Mouse (Mus musculus): Measurements from ENCODE around the gene Strn. TPM values are rescaled to one million over a fixed set of nuclear protein-coding genes. Genes with fewer than 3 reads are reported as not detected.

The Strn gene
- polyA plus RNA-seq, 1 experiment from 2014 or later, result 5.6 TPM

- no peak for ATAC-seq (replicated peaks; ENCODE audit: low FRiP score)
- H3K4me3 ChIP-seq (replicated peaks), result no peak overlapping the region
- H3K4me1 ChIP-seq, result 0 out of 2 replicates have a peak, but pooled peaks cover 4% of the 10 kb centered on the region
- no peak overlapping the region for H3K9ac ChIP-seq
- no peaks in the 10 kb centered on the region for H3K36me3 ChIP-seq
- no peak overlapping the region for H3K27ac ChIP-seq
- 81% methylated on average over 13 of the region's 13 CpGs for WGBS
- peaks cover 4% of the 10 kb centered on the region; the same call in 1 of the 2 replicates for H3K27me3 ChIP-seq
- H3K9me3 ChIP-seq (replicated peaks), result no peaks in the 10 kb centered on the region
- no peak overlapping the region for H3K4me2 ChIP-seq
Measured at GRCm38 (mm10) chr17:78609191-78609855, 127.7 kb downstream of the Strn start.

GRCm38 (mm10) chr17:78608716-78609115 is 128.3 kb downstream of the Strn start:
- Histone ChIP-seq H3K36me3 (no peaks in the 10 kb centered on the region), H3K27me3 (peaks cover 4% of the 10 kb centered on the region; the same call in 1 of the 2 replicates), H3K4me3 (replicated peaks) (no peak overlapping the region), H3K4me2 (no peak overlapping the region), H3K9ac (no peak overlapping the region), H3K4me1 (0 out of 2 replicates have a peak, but pooled peaks cover 4% of the 10 kb centered on the region), H3K9me3 (replicated peaks) (no peaks in the 10 kb centered on the region), H3K27ac (no peak overlapping the region)
- ATAC-seq (replicated peaks; ENCODE audit: low FRiP score), result no peak
- WGBS, result 66% methylated on average over 8 of the region's 8 CpGs

GRCm38 (mm10) chr17:78608135-78608670 is 128.8 kb downstream of the Strn start:
- Histone ChIP-seq H3K9me3 (replicated peaks) (no peaks in the 10 kb centered on the region), H3K4me2 (no peak overlapping the region), H3K9ac (no peak overlapping the region), H3K4me3 (replicated peaks) (no peak overlapping the region), H3K36me3 (no peaks in the 10 kb centered on the region), H3K27ac (no peak overlapping the region), H3K4me1 (0 out of 2 replicates have a peak, but pooled peaks cover 4% of the 10 kb centered on the region), H3K27me3 (peaks cover 4% of the 10 kb centered on the region; the same call in 1 of the 2 replicates)
- ATAC-seq (replicated peaks; ENCODE audit: low FRiP score), result no peak
- WGBS, result 20% methylated on average over 16 of the region's 16 CpGs

GRCm38 (mm10) chr17:78604431-78604830 is 132.6 kb downstream of the Strn start:
- peaks cover 4% of the 10 kb centered on the region; the same call in 1 of the 2 replicates for H3K27me3 ChIP-seq
- H3K4me3 ChIP-seq (replicated peaks), result no peak overlapping the region
- H3K36me3 ChIP-seq, result no peaks in the 10 kb centered on the region
- H3K9me3 ChIP-seq (replicated peaks), result no peaks in the 10 kb centered on the region
- no peak overlapping the region for H3K4me2 ChIP-seq
- WGBS, result 73% methylated on average over 6 of the region's 6 CpGs
- no peak overlapping the region for H3K27ac ChIP-seq
- 0 out of 2 replicates have a peak, but pooled peaks cover 4% of the 10 kb centered on the region for H3K4me1 ChIP-seq
- no peak overlapping the region for H3K9ac ChIP-seq
- ATAC-seq (replicated peaks; ENCODE audit: low FRiP score), result no peak

- Histone ChIP-seq H3K9me3 (replicated peaks) (no peaks in the 10 kb centered on the region), H3K27me3 (peaks cover 4% of the 10 kb centered on the region; the same call in 1 of the 2 replicates), H3K27ac (no peak overlapping the region), H3K4me3 (replicated peaks) (no peak overlapping the region), H3K4me1 (0 out of 2 replicates have a peak, but pooled peaks cover 4% of the 10 kb centered on the region), H3K9ac (no peak overlapping the region), H3K4me2 (no peak overlapping the region), H3K36me3 (no peaks in the 10 kb centered on the region)
- ATAC-seq (replicated peaks; ENCODE audit: low FRiP score), result 0 out of 2 replicates have a peak, but pooled peaks have one; percentile 57
- 41% methylated on average over 8 of the region's 8 CpGs for WGBS
Measured at GRCm38 (mm10) chr17:78603872-78604271, 133.1 kb downstream of the Strn start.

GRCm38 (mm10) chr17:78602316-78602715 is 134.7 kb downstream of the Strn start:
- H3K9ac ChIP-seq, result no peak overlapping the region
- no peaks in the 10 kb centered on the region for H3K4me1 ChIP-seq
- 77% methylated on average over 14 of the region's 14 CpGs for WGBS
- H3K27ac ChIP-seq, result no peak overlapping the region
- H3K4me2 ChIP-seq, result no peak overlapping the region
- H3K4me3 ChIP-seq (replicated peaks), result no peak overlapping the region
- H3K36me3 ChIP-seq, result no peaks in the 10 kb centered on the region
- no peak for ATAC-seq (replicated peaks; ENCODE audit: low FRiP score)
- peaks cover 1% of the 10 kb centered on the region; the same call in 1 of the 2 replicates for H3K27me3 ChIP-seq
- no peaks in the 10 kb centered on the region for H3K9me3 ChIP-seq (replicated peaks)

GRCm38 (mm10) chr17:78601601-78602000 is 135.4 kb downstream of the Strn start:
- WGBS, result 91% methylated on average over 12 of the region's 12 CpGs
- H3K27me3 ChIP-seq, result no peaks in the 10 kb centered on the region
- no peak overlapping the region for H3K27ac ChIP-seq
- H3K9ac ChIP-seq, result no peak overlapping the region
- H3K36me3 ChIP-seq, result no peaks in the 10 kb centered on the region
- H3K4me3 ChIP-seq (replicated peaks), result no peak overlapping the region
- no peaks in the 10 kb centered on the region for H3K4me1 ChIP-seq
- no peak for ATAC-seq (replicated peaks; ENCODE audit: low FRiP score)
- H3K4me2 ChIP-seq, result no peak overlapping the region
- H3K9me3 ChIP-seq (replicated peaks), result no peaks in the 10 kb centered on the region

GRCm38 (mm10) chr17:78601042-78601441 is 136.0 kb downstream of the Strn start:
- no peak for ATAC-seq (replicated peaks; ENCODE audit: low FRiP score)
- Histone ChIP-seq H3K27me3 (no peaks in the 10 kb centered on the region), H3K4me2 (no peak overlapping the region), H3K9ac (no peak overlapping the region), H3K4me1 (no peaks in the 10 kb centered on the region), H3K27ac (no peak overlapping the region), H3K4me3 (replicated peaks) (no peak overlapping the region), H3K36me3 (no peaks in the 10 kb centered on the region), H3K9me3 (replicated peaks) (no peaks in the 10 kb centered on the region)
- 75% methylated on average over 6 of the region's 6 CpGs for WGBS

Other genes with a start within 250 kb of the Strn start
- 0.79 and 0.93 TPM in 2 replicates for gene Vit, start 229.1 kb downstream of the Strn start, polyA plus RNA-seq (2015; fragmentation: Nextera tagmentation; extraction: Ambion mirVana)
- gene Heatr5b, start 98.2 kb upstream of the Strn start, polyA plus RNA-seq (2015; fragmentation: Nextera tagmentation; extraction: Ambion mirVana), result 11.2 and 12.6 TPM in 2 replicates
- gene Gpatch11, start 98.4 kb upstream of the Strn start, polyA plus RNA-seq (2015; fragmentation: Nextera tagmentation; extraction: Ambion mirVana), result 41.6 and 46.6 TPM in 2 replicates
- 11.6 and 12.3 TPM in 2 replicates for gene Eif2ak2, start 145.4 kb upstream of the Strn start, polyA plus RNA-seq (2015; fragmentation: Nextera tagmentation; extraction: Ambion mirVana)
- 0.10 TPM in 1 of 2 replicates, not detected in the other for gene Sult6b1, start 169.8 kb upstream of the Strn start, polyA plus RNA-seq (2015; fragmentation: Nextera tagmentation; extraction: Ambion mirVana)
- 98.7 and 111 TPM in 2 replicates for gene Cebpzos, start 179.3 kb upstream of the Strn start, polyA plus RNA-seq (2015; fragmentation: Nextera tagmentation; extraction: Ambion mirVana)
- 66.4 and 66.6 TPM in 2 replicates for gene Cebpz, start 199.9 kb upstream of the Strn start, polyA plus RNA-seq (2015; fragmentation: Nextera tagmentation; extraction: Ambion mirVana)
- gene Ndufaf7, start 199.9 kb upstream of the Strn start, polyA plus RNA-seq (2015; fragmentation: Nextera tagmentation; extraction: Ambion mirVana), result 57.9 and 62.3 TPM in 2 replicates

All from kidney, embryonic 15.5 days (tissue).